Mouse (Mus musculus) heart, embryonic 15.5 days (tissue): ENCODE results near the gene Lyplal1. TPM values are rescaled to one million over a fixed set of nuclear protein-coding genes. Genes with fewer than 3 reads are reported as not detected.

ENCODE experiments used
- ATAC-seq: fragments of 200-750 bp; cut with Nextera tagmentation; replicated peaks from 2 replicates; pipeline ENCODE4 v1.8.0; 2017; ENCODE audit warnings: low read depth, moderate TSS enrichment; ENCODE audit not compliant: insufficient number of reproducible peaks, insufficient read depth, low FRiP score
- H3K27ac ChIP-seq: fragments of 300-500 bp; sonication (generic); 2 replicates; pipeline ENCODE4 v1.5.1; 2015; ENCODE audit warnings: mild to moderate bottlenecking, inconsistent platforms
- H3K27me3 ChIP-seq: fragments of 300-500 bp; sonication (generic); 2 replicates; pipeline ENCODE4 v1.6.1; 2015; ENCODE audit warnings: inconsistent platforms
- H3K36me3 ChIP-seq: fragments of 300-500 bp; sonication (generic); 2 replicates; pipeline ENCODE4 v1.6.1; 2015; ENCODE audit warnings: mild to moderate bottlenecking, inconsistent platforms
- H3K4me1 ChIP-seq: fragments of 300-500 bp; sonication (generic); replicated peaks from 2 replicates; pipeline ENCODE4 v1.6.1; 2015; ENCODE audit warnings: inconsistent platforms
- H3K4me2 ChIP-seq: fragments of 300-500 bp; sonication (generic); 2 replicates; pipeline ENCODE4 v1.6.1; 2015; ENCODE audit warnings: inconsistent platforms, mild to moderate bottlenecking, moderate library complexity
- H3K4me3 ChIP-seq: fragments of 300-500 bp; sonication (generic); 2 replicates; pipeline ENCODE4 v1.5.1; 2015; ENCODE audit warnings: mild to moderate bottlenecking, inconsistent platforms
- H3K9ac ChIP-seq: fragments of 300-500 bp; sonication (generic); 2 replicates; pipeline ENCODE4 v1.6.1; 2015; ENCODE audit warnings: mild to moderate bottlenecking, inconsistent platforms
- H3K9me3 ChIP-seq: fragments of 300-500 bp; sonication (generic); replicated peaks from 2 replicates; pipeline ENCODE4 v1.6.1; 2016; ENCODE audit warnings: inconsistent platforms
- WGBS: fragments of 180-500 bp; shearing (Covaris S2); methylation state at CpG from one replicate; pipeline ENCODE4 v1.1.7; 2015; ENCODE audit warnings: mixed read lengths; 5-methylcytosine and 5-hydroxymethylcytosine counted together
- polyA plus RNA-seq: library from polyadenylated mRNA; unstranded; fragments of >200 nt; fragmentation: Nextera tagmentation; extraction: Ambion mirVana; gene quantifications from 2 replicates; pipeline ENCODE4 v1.2.1, GENCODE M21; 2015

The Lyplal1 gene
- polyA plus RNA-seq: 8.7 and 10.1 TPM in 2 replicates

GRCm38 (mm10) chr1:186116701-186117488 lies at the start of gene Lyplal1:
Gene Lyplal1, minus strand, starts transcription at chr1:186117310.
- peak; percentile 91 for ATAC-seq
- WGBS: 4% methylated on average over 44 of the region's 44 CpGs
- Histone ChIP-seq H3K9ac (peak within 1 kb of the TSS; percentile 86), H3K4me2 (peak within 1 kb of the TSS; percentile 80), H3K9me3 (no peaks in the 10 kb centered on the region), H3K4me1 (peaks cover 8% of the 10 kb centered on the region), H3K36me3 (no peaks in the 10 kb centered on the region), H3K4me3 (peak within 1 kb of the TSS; percentile 85), H3K27me3 (no peaks in the 10 kb centered on the region), H3K27ac (peak within 1 kb of the TSS; percentile 64)

- ATAC-seq: no peak
- WGBS: 58% methylated on average over 2 of the region's 2 CpGs
- Histone ChIP-seq H3K4me2 (no peak overlapping the region), H3K36me3 (no peaks in the 10 kb centered on the region), H3K4me1 (no peaks in the 10 kb centered on the region), H3K27me3 (no peaks in the 10 kb centered on the region), H3K4me3 (no peak overlapping the region), H3K9me3 (no peaks in the 10 kb centered on the region), H3K27ac (no peak overlapping the region), H3K9ac (no peak overlapping the region)
Observed at GRCm38 (mm10) chr1:186163616-186164015, 46.5 kb upstream of the Lyplal1 start.

GRCm38 (mm10) chr1:186163206-186163605 lies 46.1 kb upstream of the Lyplal1 start:
- no peaks in the 10 kb centered on the region for H3K27me3 ChIP-seq
- 60% methylated on average over 12 of the region's 12 CpGs for WGBS
- no peaks in the 10 kb centered on the region for H3K9me3 ChIP-seq
- no peak overlapping the region for H3K27ac ChIP-seq
- H3K9ac ChIP-seq: no peak overlapping the region
- H3K4me3 ChIP-seq: no peak overlapping the region
- H3K4me2 ChIP-seq: no peak overlapping the region
- ATAC-seq: no peak
- no peaks in the 10 kb centered on the region for H3K4me1 ChIP-seq
- no peaks in the 10 kb centered on the region for H3K36me3 ChIP-seq

DNA sequence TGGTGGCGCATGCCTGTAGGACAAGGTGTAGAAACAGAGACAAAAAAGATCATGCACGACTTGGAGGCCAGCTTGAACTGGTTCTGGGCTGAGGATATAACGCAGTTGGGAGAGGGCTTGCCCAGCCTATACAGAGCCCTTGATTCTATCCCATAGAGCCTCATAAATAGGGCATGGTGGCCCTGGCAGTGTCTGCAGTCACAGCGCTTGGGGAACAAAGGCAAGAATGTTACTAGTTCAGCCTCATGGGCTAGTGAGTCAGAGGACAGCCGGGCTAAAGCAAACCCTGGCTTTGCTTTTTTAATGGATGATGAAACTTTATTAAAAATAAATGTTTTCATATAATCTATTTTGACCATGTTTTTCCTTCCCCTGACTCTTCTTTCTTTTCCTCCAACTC lies 33.3 kb upstream of the Lyplal1 start:
- no peaks in the 10 kb centered on the region for H3K36me3 ChIP-seq
- H3K4me1 ChIP-seq: 0 out of 2 replicates have a peak, but pooled peaks cover 2% of the 10 kb centered on the region
- no peak for ATAC-seq
- no peaks in the 10 kb centered on the region for H3K27me3 ChIP-seq
- H3K9me3 ChIP-seq: no peaks in the 10 kb centered on the region
- H3K9ac ChIP-seq: no peak overlapping the region
- WGBS: 80% methylated on average over 5 of the region's 5 CpGs
- H3K4me3 ChIP-seq: no peak overlapping the region
- no peak overlapping the region for H3K4me2 ChIP-seq
- H3K27ac ChIP-seq: no peak overlapping the region

- ATAC-seq: no peak
- no peaks in the 10 kb centered on the region for H3K36me3 ChIP-seq
- H3K9me3 ChIP-seq: no peaks in the 10 kb centered on the region
- no peak overlapping the region for H3K27ac ChIP-seq
- WGBS: 47% methylated on average over 6 of the region's 6 CpGs
- H3K4me3 ChIP-seq: no peak overlapping the region
- no peaks in the 10 kb centered on the region for H3K27me3 ChIP-seq
- no peak overlapping the region for H3K4me2 ChIP-seq
- no peak overlapping the region for H3K9ac ChIP-seq
- 0 out of 2 replicates have a peak, but pooled peaks cover 3% of the 10 kb centered on the region for H3K4me1 ChIP-seq
Observed at GRCm38 (mm10) chr1:186145444-186145843, 28.3 kb upstream of the Lyplal1 start.

DNA sequence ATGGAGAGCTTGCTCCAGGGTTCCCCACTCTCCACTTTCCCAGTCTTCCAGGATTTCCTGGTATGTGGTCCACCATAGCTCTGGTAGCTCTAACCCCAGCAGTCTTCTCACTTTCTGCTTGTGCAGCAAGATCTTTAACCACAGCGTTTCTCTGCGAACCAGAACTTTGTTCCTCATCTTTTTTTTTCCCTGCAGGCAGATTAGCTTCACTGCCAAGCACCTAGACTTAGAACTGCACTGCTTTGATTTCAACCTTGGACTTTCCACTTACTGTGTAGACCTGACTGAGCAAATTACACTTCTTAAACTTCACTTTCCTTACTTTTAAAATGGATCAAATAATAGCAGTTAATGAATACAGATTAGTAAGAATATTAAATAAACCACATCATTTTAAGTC lies 23.1 kb upstream of the Lyplal1 start:
- ATAC-seq: no peak
- H3K27ac ChIP-seq: no peak overlapping the region
- WGBS: 72% methylated on average over 2 of the region's 2 CpGs

GRCm38 (mm10) chr1:186137873-186138272 lies 20.8 kb upstream of the Lyplal1 start:
- H3K4me1 ChIP-seq: no peaks in the 10 kb centered on the region; the same call in 1 of the 2 replicates
- H3K9ac ChIP-seq: no peak overlapping the region
- H3K9me3 ChIP-seq: no peaks in the 10 kb centered on the region
- no peaks in the 10 kb centered on the region for H3K27me3 ChIP-seq
- H3K4me2 ChIP-seq: no peak overlapping the region
- no peaks in the 10 kb centered on the region for H3K36me3 ChIP-seq
- ATAC-seq: no peak
- WGBS: 65% methylated on average over 12 of the region's 12 CpGs
- H3K4me3 ChIP-seq: no peak overlapping the region
- H3K27ac ChIP-seq: no peak overlapping the region

More for the DNA sequence above, 23.1 kb upstream of the Lyplal1 start:
- Histone ChIP-seq H3K4me3 (no peak overlapping the region), H3K27me3 (no peaks in the 10 kb centered on the region), H3K4me2 (no peak overlapping the region), H3K36me3 (no peaks in the 10 kb centered on the region), H3K9me3 (no peaks in the 10 kb centered on the region), H3K9ac (no peak overlapping the region), H3K4me1 (no peaks in the 10 kb centered on the region; the same call in 1 of the 2 replicates)

GRCm38 (mm10) chr1:186136636-186137380 lies 19.7 kb upstream of the Lyplal1 start:
- Histone ChIP-seq H3K4me3 (no peak overlapping the region), H3K4me1 (no peaks in the 10 kb centered on the region; the same call in 1 of the 2 replicates), H3K27me3 (no peaks in the 10 kb centered on the region), H3K27ac (no peak overlapping the region), H3K9me3 (no peaks in the 10 kb centered on the region), H3K36me3 (no peaks in the 10 kb centered on the region), H3K4me2 (no peak overlapping the region), H3K9ac (no peak overlapping the region)
- no peak for ATAC-seq
- WGBS: 62% methylated on average over 6 of the region's 6 CpGs

DNA sequence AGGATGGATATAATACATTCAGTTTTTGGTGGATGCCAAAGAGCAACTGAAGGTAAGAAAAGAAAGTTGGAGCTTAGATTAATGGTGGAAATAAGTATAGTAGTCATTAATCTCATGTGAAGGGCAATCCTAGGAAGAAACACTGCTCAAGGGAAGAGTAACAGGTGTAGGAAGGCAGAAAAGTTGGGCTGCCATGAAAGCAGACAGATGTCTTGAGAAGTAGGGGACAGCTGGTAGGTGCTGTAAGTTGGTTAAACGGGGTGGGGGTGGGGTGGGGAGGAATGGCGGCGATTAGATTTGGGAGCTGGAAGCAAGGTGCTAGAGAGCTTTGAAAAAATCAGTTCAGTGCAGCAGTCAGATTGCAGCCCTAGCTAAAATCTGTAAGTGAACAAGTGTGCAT lies 14.4 kb upstream of the Lyplal1 start:
- no peak overlapping the region for H3K27ac ChIP-seq
- no peaks in the 10 kb centered on the region for H3K36me3 ChIP-seq
- H3K4me3 ChIP-seq: no peak overlapping the region
- H3K27me3 ChIP-seq: no peaks in the 10 kb centered on the region
- no peaks in the 10 kb centered on the region; the same call in 1 of the 2 replicates for H3K4me1 ChIP-seq
- ATAC-seq: no peak
- no peak overlapping the region for H3K4me2 ChIP-seq
- no peaks in the 10 kb centered on the region for H3K9me3 ChIP-seq
- H3K9ac ChIP-seq: no peak overlapping the region
- WGBS: 64% methylated on average over 3 of the region's 3 CpGs

DNA sequence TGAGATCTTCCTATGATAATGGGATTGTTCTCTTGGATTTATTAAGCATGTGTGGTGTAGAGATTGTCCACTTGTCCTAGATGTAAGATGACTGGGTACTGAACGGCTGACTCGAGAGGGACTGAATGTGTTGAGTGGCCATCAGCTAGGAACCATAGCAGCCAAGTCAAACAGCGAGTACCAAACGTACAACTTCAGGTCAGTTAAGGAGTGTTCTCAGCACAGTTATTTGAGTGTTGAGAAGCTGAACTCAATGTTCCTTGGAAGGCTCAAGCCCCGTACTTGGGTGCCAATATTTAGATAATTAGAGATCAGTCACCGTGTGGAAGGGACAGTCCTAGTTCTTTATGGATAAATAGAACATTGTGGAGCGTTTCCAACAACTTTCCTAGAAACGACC lies 11.8 kb upstream of the Lyplal1 start:
- Histone ChIP-seq H3K4me1 (no peaks in the 10 kb centered on the region), H3K4me3 (no peak overlapping the region), H3K9ac (no peak overlapping the region), H3K27me3 (no peaks in the 10 kb centered on the region), H3K27ac (no peak overlapping the region), H3K4me2 (no peak overlapping the region), H3K36me3 (no peaks in the 10 kb centered on the region), H3K9me3 (no peaks in the 10 kb centered on the region)
- ATAC-seq: no peak
- WGBS: 70% methylated on average over 8 of the region's 8 CpGs

- no peak overlapping the region for H3K4me2 ChIP-seq
- H3K27ac ChIP-seq: no peak overlapping the region
- no peaks in the 10 kb centered on the region for H3K4me1 ChIP-seq
- ATAC-seq: no peak
- H3K9ac ChIP-seq: no peak overlapping the region
- H3K27me3 ChIP-seq: no peaks in the 10 kb centered on the region
- H3K4me3 ChIP-seq: no peak overlapping the region
- WGBS: 80% methylated on average over 6 of the region's 6 CpGs
- no peaks in the 10 kb centered on the region for H3K36me3 ChIP-seq
- no peaks in the 10 kb centered on the region for H3K9me3 ChIP-seq
Observed at GRCm38 (mm10) chr1:186126313-186126862, 9.3 kb upstream of the Lyplal1 start.
